Mouse (Mus musculus) hindbrain, embryonic 16.5 days (tissue): ENCODE measurements around the gene Pld5. TPM values are rescaled to one million over a fixed set of nuclear protein-coding genes. Genes with fewer than 3 reads are reported as not detected.
A peak's percentile ranks its signal among the peaks of the same experiment; 100 is the strongest.
"Not testable (repeated sequence)": the region's sequence is repeated elsewhere in the genome, so short reads cannot be mapped to it uniquely, and the experiment has no call there.

ENCODE experiments used
- ATAC-seq: fragments of 200-750 bp; cut with Nextera tagmentation; 2 replicates; pipeline ENCODE4 v1.8.0; 2017; ENCODE audit warnings: moderate TSS enrichment, moderate library complexity
- H3K27ac ChIP-seq: fragments of 300-500 bp; sonication (generic); 2 replicates; pipeline ENCODE4 v1.5.1; 2014; ENCODE audit warnings: low read depth, mild to moderate bottlenecking, control low read depth, low read length, moderate library complexity
- H3K27me3 ChIP-seq: fragments of 300-500 bp; sonication (generic); replicated peaks from 2 replicates; pipeline ENCODE4 v1.6.1; 2014; ENCODE audit warnings: low read length; ENCODE audit not compliant: control insufficient read depth, insufficient read depth
- H3K36me3 ChIP-seq: fragments of 300-500 bp; sonication (generic); 2 replicates; pipeline ENCODE4 v1.6.1; 2014; ENCODE audit warnings: mild to moderate bottlenecking, low read length, moderate library complexity, mixed read lengths; ENCODE audit not compliant: control insufficient read depth, insufficient read depth
- H3K4me1 ChIP-seq: fragments of 300-500 bp; sonication (generic); 2 replicates; pipeline ENCODE4 v1.6.1; 2014; ENCODE audit warnings: low read depth, low read length; ENCODE audit not compliant: control insufficient read depth, insufficient read depth
- H3K4me2 ChIP-seq: fragments of 300-500 bp; sonication (generic); 2 replicates; pipeline ENCODE4 v1.6.1; 2014; ENCODE audit warnings: mild to moderate bottlenecking, low read length, control low read depth, moderate library complexity
- H3K4me3 ChIP-seq: fragments of 300-500 bp; sonication (generic); 2 replicates; pipeline ENCODE4 v1.5.1; 2014; ENCODE audit warnings: mild to moderate bottlenecking, low read length, control low read depth, moderate library complexity
- H3K9ac ChIP-seq: fragments of 300-500 bp; sonication (generic); 2 replicates; pipeline ENCODE4 v1.6.1; 2014; ENCODE audit warnings: low read depth, mild to moderate bottlenecking, control low read depth, low read length, moderate library complexity
- H3K9me3 ChIP-seq: fragments of 300-500 bp; sonication (generic); 2 replicates; pipeline ENCODE4 v1.6.1; 2014; ENCODE audit warnings: mild to moderate bottlenecking, low read length, moderate library complexity; ENCODE audit not compliant: control insufficient read depth
- WGBS: fragments of 180-500 bp; shearing (Covaris S2); extraction: QIAGEN DNeasy Blood & Tissue Kit; methylation state at CpG from one replicate; pipeline ENCODE4 v1.1.7; 2014; 5-methylcytosine and 5-hydroxymethylcytosine counted together
- polyA plus RNA-seq: library from polyadenylated mRNA; unstranded; fragments of >200 nt; fragmentation: Nextera tagmentation; extraction: Ambion mirVana; gene quantifications from 2 replicates; pipeline ENCODE4 v1.2.1, GENCODE M21; 2015

Pld5 gene
- polyA plus RNA-seq, 1 experiment from 2014 or later: 5.4 TPM

DNA sequence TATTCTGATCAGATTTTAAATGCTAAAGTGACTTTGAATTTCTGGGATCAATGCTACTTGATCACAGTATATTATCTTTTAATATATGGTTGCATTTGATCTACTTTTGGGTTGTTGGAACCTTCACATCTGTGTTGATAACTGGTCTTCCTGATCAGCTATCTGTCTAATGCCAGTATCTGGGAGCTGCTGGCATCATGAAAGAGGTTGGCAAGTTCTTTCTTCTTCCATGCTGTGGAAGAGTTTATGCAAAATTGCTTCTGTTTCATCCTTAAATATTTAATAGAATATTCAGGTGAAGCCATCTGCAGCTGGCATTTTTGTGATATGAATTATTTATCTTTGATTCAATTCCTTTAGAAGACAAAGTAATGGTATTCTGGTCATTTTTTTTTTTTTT lies 263.6 kb downstream of the Pld5 start:
- Histone ChIP-seq H3K36me3 (no peaks in the 10 kb centered on the region), H3K27me3 (no peaks in the 10 kb centered on the region), H3K4me2 (no peak overlapping the region), H3K9ac (no peak overlapping the region), H3K4me3 (no peak overlapping the region), H3K4me1 (0 out of 2 replicates have a peak, but pooled peaks cover 2% of the 10 kb centered on the region), H3K27ac (no peak overlapping the region), H3K9me3 (no peaks in the 10 kb centered on the region)
- no peak for ATAC-seq

DNA sequence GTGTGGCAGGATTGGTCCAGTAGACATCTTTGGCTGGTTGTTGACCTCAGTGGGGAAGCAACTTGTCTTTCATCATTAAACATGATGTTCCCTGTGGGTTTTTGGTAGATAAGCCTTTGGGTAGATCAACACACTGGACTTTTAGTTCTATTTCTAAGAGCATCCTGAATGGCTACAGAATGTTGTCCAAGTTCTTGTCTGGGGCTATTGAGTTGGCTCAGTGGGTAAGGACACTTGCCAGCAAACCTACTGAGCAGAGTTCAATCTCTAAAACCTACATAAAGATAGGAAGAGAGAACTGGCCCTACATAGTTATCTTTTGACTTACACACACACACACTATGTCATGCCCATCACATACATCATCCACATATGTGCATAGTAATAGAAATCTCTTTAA lies 264.0 kb downstream of the Pld5 start:
- Histone ChIP-seq H3K4me1 (no peaks in the 10 kb centered on the region), H3K27me3 (no peaks in the 10 kb centered on the region), H3K27ac (no peak overlapping the region), H3K9ac (no peak overlapping the region), H3K4me2 (no peak overlapping the region), H3K9me3 (no peaks in the 10 kb centered on the region), H3K36me3 (no peaks in the 10 kb centered on the region), H3K4me3 (no peak overlapping the region)
- ATAC-seq: no peak

DNA sequence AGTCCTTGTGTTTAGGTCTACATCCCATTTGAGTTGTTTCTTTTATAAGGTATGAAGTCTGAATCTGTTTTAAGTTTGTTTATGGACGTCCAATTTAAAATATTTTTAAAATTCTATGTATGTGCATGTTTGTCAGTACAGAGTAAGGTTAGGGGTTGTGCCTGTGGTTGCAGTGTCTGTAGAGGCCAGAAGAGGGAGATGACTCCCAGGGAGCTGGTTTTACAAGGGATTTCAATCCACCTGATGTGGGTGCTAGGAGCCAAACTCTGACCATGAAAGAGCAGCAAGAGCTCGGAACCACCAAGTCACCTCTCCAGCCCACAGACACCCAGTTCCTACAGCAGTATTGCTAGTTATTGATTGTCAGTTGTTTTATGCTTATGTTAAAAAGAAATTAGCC lies 266.7 kb downstream of the Pld5 start:
- H3K4me3 ChIP-seq: no peak overlapping the region
- H3K4me2 ChIP-seq: no peak overlapping the region
- 90% methylated on average over 2 of the region's 2 CpGs for WGBS
- no peaks in the 10 kb centered on the region for H3K27me3 ChIP-seq
- no peaks in the 10 kb centered on the region for H3K4me1 ChIP-seq
- no peak overlapping the region for H3K9ac ChIP-seq
- no peaks in the 10 kb centered on the region for H3K9me3 ChIP-seq
- no peak for ATAC-seq
- no peaks in the 10 kb centered on the region for H3K36me3 ChIP-seq
- H3K27ac ChIP-seq: no peak overlapping the region

DNA sequence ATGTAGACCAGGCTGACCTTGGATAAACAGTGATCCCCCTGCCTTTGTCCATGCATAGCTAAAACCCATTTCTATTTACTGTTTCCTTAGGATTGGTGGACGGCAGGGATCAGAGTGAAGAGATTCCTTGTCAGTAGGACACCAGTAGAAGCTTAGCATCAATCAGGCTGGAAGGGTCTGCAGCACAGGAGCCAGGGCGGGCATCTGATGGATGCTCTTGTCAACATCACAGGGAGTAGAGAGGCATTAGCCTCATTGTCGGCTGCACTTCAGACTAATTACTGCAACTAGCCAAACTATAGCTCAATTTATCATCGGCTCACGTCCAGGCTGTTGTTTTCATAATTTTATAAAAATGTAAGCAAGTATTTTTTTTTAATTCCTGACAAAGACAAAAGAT lies 274.5 kb downstream of the Pld5 start:
- H3K9me3 ChIP-seq: no peaks in the 10 kb centered on the region
- WGBS: 63% methylated on average over 5 of the region's 5 CpGs

DNA sequence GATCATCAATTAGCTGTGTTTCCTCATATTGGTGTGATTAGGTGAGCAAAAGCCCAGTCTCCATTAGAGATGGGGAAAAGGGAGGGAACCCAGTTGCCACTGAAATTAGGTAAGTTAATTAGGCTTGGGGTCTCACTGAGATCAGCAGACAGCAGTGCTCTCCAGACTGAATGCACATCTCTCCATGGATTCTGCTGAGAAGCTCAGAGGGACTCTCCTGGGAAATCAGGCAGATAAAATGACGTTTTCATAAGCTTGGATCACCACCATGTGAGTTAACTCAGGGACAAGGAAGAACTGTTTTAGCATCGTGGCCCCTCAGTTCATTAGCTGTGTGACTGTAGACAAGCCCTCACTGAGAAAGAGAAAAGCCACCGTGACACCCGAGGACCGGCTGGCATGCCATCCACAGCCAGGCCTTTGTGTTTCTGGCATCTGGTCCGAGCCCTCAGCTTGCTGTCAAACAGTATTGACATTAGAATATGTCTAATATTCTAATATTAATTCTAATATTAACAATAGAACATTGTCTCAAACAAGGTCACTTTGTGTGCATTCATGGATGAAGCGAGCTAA lies 277.9 kb downstream of the Pld5 start:
- Histone ChIP-seq H3K4me1 (peaks cover 7% of the 10 kb centered on the region), H3K27ac (no peak overlapping the region), H3K36me3 (no peaks in the 10 kb centered on the region), H3K9me3 (no peaks in the 10 kb centered on the region), H3K9ac (no peak overlapping the region), H3K27me3 (no peaks in the 10 kb centered on the region), H3K4me3 (no peak overlapping the region), H3K4me2 (no peak overlapping the region)
- 29% methylated on average over 7 of the region's 7 CpGs for WGBS
- ATAC-seq: peak; percentile 67

More for the DNA sequence above, 274.5 kb downstream of the Pld5 start:
- H3K9ac ChIP-seq: no peak overlapping the region
- no peak overlapping the region for H3K27ac ChIP-seq
- H3K27me3 ChIP-seq: no peaks in the 10 kb centered on the region
- H3K4me2 ChIP-seq: no peak overlapping the region
- no peaks in the 10 kb centered on the region for H3K36me3 ChIP-seq
- no peak overlapping the region for H3K4me3 ChIP-seq
- ATAC-seq: peak; percentile 38; the same call in 1 of the 2 replicates
- H3K4me1 ChIP-seq: peaks cover 7% of the 10 kb centered on the region

DNA sequence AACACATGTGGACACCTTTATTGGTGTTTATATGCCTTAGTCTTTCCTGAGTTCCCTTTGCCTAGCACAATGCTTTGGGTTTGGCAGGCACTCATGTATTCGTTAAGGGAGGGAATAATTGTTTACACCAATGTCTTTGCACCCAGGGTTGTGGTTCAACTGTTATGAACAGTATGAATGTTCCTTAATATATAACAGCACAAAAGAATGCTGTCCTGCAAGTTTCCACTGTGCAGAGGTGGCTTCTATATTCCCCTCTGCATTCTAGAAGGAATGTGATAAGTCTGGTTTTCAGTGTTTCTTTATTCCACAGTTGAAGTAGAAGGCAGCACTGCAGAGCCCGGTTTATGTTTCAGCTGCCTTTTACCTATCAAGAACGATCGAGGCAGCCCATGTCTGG lies 286.2 kb downstream of the Pld5 start:
- Histone ChIP-seq H3K9ac (no peak overlapping the region), H3K36me3 (no peaks in the 10 kb centered on the region; the same call in 1 of the 2 replicates), H3K27ac (no peak overlapping the region), H3K4me3 (no peak overlapping the region), H3K27me3 (no peaks in the 10 kb centered on the region), H3K4me1 (no peaks in the 10 kb centered on the region), H3K9me3 (no peaks in the 10 kb centered on the region), H3K4me2 (no peak overlapping the region)
- WGBS: 86% methylated on average over 4 of the region's 4 CpGs
- no peak for ATAC-seq

DNA sequence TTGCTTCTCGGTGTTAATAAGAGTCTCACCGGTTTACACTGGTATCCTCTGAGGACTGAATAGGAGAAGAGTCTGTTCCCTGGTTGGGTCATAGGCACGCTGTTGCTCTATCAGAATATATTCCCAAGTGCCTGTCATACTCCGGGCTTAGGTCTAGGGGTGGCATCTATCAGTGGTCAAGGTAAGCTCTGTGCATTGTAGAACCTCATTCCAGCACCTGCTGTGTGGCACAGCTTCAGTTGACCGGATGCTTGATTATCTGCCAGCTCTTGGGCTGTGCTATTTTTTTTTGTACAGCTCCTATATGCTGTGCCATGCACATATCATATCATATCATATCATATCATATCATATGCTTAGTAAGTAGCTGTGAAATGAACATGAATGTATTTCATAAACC lies 286.7 kb downstream of the Pld5 start:
- 93% methylated on average over 5 of the region's 5 CpGs for WGBS
- no peak overlapping the region for H3K4me3 ChIP-seq
- H3K4me1 ChIP-seq: no peaks in the 10 kb centered on the region
- H3K4me2 ChIP-seq: no peak overlapping the region
- ATAC-seq: no peak
- H3K27me3 ChIP-seq: no peaks in the 10 kb centered on the region
- H3K9ac ChIP-seq: no peak overlapping the region
- H3K27ac ChIP-seq: no peak overlapping the region
- H3K36me3 ChIP-seq: no peaks in the 10 kb centered on the region; the same call in 1 of the 2 replicates
- no peaks in the 10 kb centered on the region for H3K9me3 ChIP-seq

DNA sequence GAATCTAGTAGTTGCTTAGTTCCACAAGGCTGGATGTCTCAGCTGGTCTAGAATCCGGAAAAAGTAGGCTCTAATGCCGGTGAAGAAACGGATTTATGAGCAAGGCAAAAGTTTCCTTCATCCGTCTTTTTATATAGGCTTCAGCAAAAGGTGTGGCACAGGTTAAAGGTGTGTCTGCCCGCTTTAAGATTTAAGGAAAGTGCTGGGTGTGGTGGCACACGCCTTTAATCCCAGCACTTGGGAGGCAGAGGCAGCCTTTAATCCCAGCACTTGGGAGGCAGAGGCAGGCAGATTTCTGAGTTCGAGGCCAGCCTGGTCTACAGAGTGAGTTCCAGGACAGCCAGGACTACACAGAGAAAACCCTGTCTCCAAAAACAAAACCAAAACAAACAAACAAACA lies 296.1 kb downstream of the Pld5 start, which contains the start of gene Rbm8a2:
Gene Rbm8a2 (minus strand): TSS at position 101 of the 400 bp plus-strand sequence.
- H3K36me3 ChIP-seq, H3K27me3 ChIP-seq, H3K4me3 ChIP-seq, H3K4me2 ChIP-seq, ATAC-seq, H3K27ac ChIP-seq, H3K4me1 ChIP-seq, H3K9me3 ChIP-seq, H3K9ac ChIP-seq: not testable (repeated sequence)
- 92% methylated on average over 7 of the region's 7 CpGs for WGBS

DNA sequence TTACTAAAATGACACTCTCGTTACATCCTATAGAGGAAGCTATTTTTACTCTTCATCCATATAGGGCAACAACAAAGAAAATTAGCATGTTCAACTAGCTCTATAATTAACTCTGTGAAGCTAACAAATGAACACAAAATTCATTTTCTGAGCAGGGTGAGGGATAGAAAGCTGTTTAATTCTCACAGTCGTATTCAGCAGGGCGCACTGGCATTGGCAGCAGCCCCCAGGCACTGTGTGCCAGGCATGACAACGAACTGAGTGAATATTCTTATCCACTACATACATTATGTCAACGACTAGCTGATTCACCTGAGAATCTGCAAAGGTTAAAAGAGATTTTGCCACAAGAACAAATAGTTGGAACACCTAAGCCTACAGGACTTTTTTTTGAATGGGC lies 304.4 kb downstream of the Pld5 start:
- no peaks in the 10 kb centered on the region for H3K9me3 ChIP-seq
- H3K36me3 ChIP-seq: no peaks in the 10 kb centered on the region
- H3K27ac ChIP-seq: no peak overlapping the region
- H3K4me2 ChIP-seq: no peak overlapping the region
- ATAC-seq: no peak
- H3K4me1 ChIP-seq: no peaks in the 10 kb centered on the region
- 48% methylated on average over 5 of the region's 5 CpGs for WGBS
- H3K4me3 ChIP-seq: no peak overlapping the region
- H3K9ac ChIP-seq: no peak overlapping the region
- no peaks in the 10 kb centered on the region for H3K27me3 ChIP-seq
